Mouse (Mus musculus) limb, embryonic 14.5 days (tissue): ENCODE measurements around the gene Hsf4. TPM values are rescaled to one million over a fixed set of nuclear protein-coding genes. Genes with fewer than 3 reads are reported as not detected.

ENCODE experiments used
- ATAC-seq: fragments of 200-750 bp; cut with Nextera tagmentation; 2 replicates; pipeline ENCODE4 v1.8.0; 2017; ENCODE audit warnings: low read depth, moderate number of reproducible peaks, moderate TSS enrichment; ENCODE audit not compliant: low FRiP score
- DNase-seq: peaks from one replicate; pipeline ENCODE4 v3.0.0-alpha.2; 2015; ENCODE audit warnings: low spot score
- H3K27ac ChIP-seq: fragments of 300-500 bp; sonication (generic); replicated peaks from 2 replicates; pipeline ENCODE4 v1.5.1; 2014; ENCODE audit warnings: low read depth, mild to moderate bottlenecking, low read length, moderate library complexity, mixed read lengths
- H3K27me3 ChIP-seq: fragments of 300-500 bp; sonication (generic); 2 replicates; pipeline ENCODE4 v1.6.1; 2014; ENCODE audit warnings: low read length, mixed read lengths; ENCODE audit not compliant: control insufficient read depth, insufficient read depth
- H3K36me3 ChIP-seq: fragments of 300-500 bp; sonication (generic); 2 replicates; pipeline ENCODE4 v1.6.1; 2014; ENCODE audit warnings: mild to moderate bottlenecking, low read length, moderate library complexity, mixed read lengths; ENCODE audit not compliant: control insufficient read depth, insufficient read depth
- H3K4me1 ChIP-seq: fragments of 300-500 bp; sonication (generic); 2 replicates; pipeline ENCODE4 v1.6.1; 2014; ENCODE audit warnings: antibody characterized with exemption, low read length, mixed read lengths; ENCODE audit not compliant: control insufficient read depth, insufficient read depth
- H3K4me2 ChIP-seq: fragments of 300-500 bp; sonication (generic); replicated peaks from 2 replicates; pipeline ENCODE4 v1.6.1; 2014; ENCODE audit warnings: low read depth, mild to moderate bottlenecking, low read length, moderate library complexity; ENCODE audit not compliant: severe bottlenecking
- H3K4me3 ChIP-seq: fragments of 300-500 bp; sonication (generic); replicated peaks from 2 replicates; pipeline ENCODE4 v1.5.1; 2014; ENCODE audit warnings: low read length
- H3K9ac ChIP-seq: fragments of 300-500 bp; sonication (generic); 2 replicates; pipeline ENCODE4 v1.6.1; 2014; ENCODE audit warnings: mild to moderate bottlenecking, low read depth, low read length, moderate library complexity; ENCODE audit not compliant: severe bottlenecking
- H3K9me3 ChIP-seq: fragments of 300-500 bp; sonication (generic); 2 replicates; pipeline ENCODE4 v1.6.1; 2016; ENCODE audit warnings: low read length; ENCODE audit not compliant: control insufficient read depth
- POLR2A ChIP-seq: fragments of 200-500 bp; IDR thresholded peaks from 2 replicates; pipeline ENCODE4 v1.8.0; 2012; ENCODE audit warnings: inconsistent platforms, mild to moderate bottlenecking, moderate library complexity, borderline replicate concordance; ENCODE audit not compliant: insufficient read depth, insufficient read length; ENCODE audit errors: extremely low read depth
- WGBS: fragments of 180-500 bp; shearing (Covaris S2); extraction: QIAGEN DNeasy Blood & Tissue Kit; methylation state at CpG from one replicate; pipeline ENCODE4 v1.1.7; 2014; 5-methylcytosine and 5-hydroxymethylcytosine counted together
- polyA plus RNA-seq, 2 experiments: library from polyadenylated mRNA; depleted of rRNA in 1 of 2; stranded (reverse) in 1 of 2; unstranded in 1 of 2; fragments of >200 nt; fragmentation: Nextera tagmentation in 1 of 2; extraction: Ambion mirVana in 1 of 2; gene quantifications; 2 replicates each; pipeline versions ENCODE4 v1.2.1 to v1.2.3; 2012 to 2014

Hsf4 gene
- polyA plus RNA-seq, 2 experiments, result 0.14 to 0.62 TPM

GRCm38 (mm10) chr8:105308428-105308827 lies 38.8 kb downstream of the Hsf4 start:
- 90% methylated on average over 10 of the region's 10 CpGs for WGBS

DNA sequence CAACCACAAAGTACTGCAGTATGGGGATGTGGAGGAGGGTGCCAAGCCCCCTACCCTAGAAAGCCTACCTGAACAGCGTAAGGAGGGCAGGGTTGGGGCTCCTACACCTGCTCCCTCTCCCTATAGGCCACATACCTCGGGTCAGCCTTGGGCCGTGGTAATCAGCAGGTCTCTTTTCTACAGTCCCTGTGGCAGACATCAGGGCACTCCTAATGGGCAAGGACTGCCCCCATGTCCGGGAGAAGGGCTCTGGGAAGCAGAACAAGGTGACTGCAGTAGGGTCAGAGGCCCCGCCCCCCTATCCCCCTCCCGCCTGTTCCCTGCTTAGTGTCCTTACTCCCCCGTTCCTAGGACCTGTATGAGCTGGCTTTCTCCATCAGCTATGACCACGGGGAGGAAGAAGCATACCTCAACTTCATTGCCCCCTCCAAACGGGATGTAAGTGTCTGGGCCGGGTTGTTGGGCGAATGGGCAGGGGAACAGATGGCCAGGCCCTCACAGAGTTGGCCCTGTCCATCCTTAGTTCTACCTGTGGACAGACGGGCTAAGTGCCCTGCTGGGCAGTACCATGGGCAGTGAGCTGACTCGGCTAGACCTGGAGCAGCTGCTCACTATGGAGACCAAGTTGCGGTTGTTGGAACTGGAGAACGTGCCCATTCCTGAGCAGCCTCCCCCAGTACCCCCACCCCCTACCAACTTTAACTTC lies 39.7 kb downstream of the Hsf4 start:
- WGBS, result 79% methylated on average over 15 of the region's 15 CpGs

More at GRCm38 (mm10) chr8:105308428-105308827, 38.8 kb downstream of the Hsf4 start:
- H3K9me3 ChIP-seq, result no peaks in the 10 kb centered on the region
- H3K9ac ChIP-seq, result no peak overlapping the region
- H3K4me3 ChIP-seq, result no peak overlapping the region
- no peak overlapping the region for H3K4me2 ChIP-seq
- DNase-seq (no peak), ATAC-seq (no peak)
- H3K27ac ChIP-seq, result no peak overlapping the region
- peaks cover 18% of the 10 kb centered on the region for H3K4me1 ChIP-seq
- no peaks in the 10 kb centered on the region for H3K27me3 ChIP-seq
- TF ChIP-seq POLR2A, result no peak
- peaks cover 59% of the 10 kb centered on the region for H3K36me3 ChIP-seq

GRCm38 (mm10) chr8:105310118-105310517 lies 40.5 kb downstream of the Hsf4 start:
- H3K27me3 ChIP-seq, result no peaks in the 10 kb centered on the region
- H3K4me3 ChIP-seq, result no peak overlapping the region
- no peak overlapping the region for H3K4me2 ChIP-seq
- no peak overlapping the region for H3K9ac ChIP-seq
- DNase-seq (no peak), ATAC-seq (no peak)
- no peak overlapping the region for H3K27ac ChIP-seq
- H3K36me3 ChIP-seq, result peaks cover 55% of the 10 kb centered on the region
- WGBS, result 81% methylated on average over 8 of the region's 8 CpGs
- no peaks in the 10 kb centered on the region for H3K9me3 ChIP-seq
- H3K4me1 ChIP-seq, result peaks cover 12% of the 10 kb centered on the region
- TF ChIP-seq POLR2A, result no peak

More for the DNA sequence above, 39.7 kb downstream of the Hsf4 start:
- H3K4me2 ChIP-seq, result no peak overlapping the region
- H3K27me3 ChIP-seq, result no peaks in the 10 kb centered on the region
- TF ChIP-seq POLR2A, result no peak
- ATAC-seq (no peak), DNase-seq (no peak)
- H3K4me3 ChIP-seq, result no peak overlapping the region
- H3K27ac ChIP-seq, result no peak overlapping the region
- H3K9me3 ChIP-seq, result no peaks in the 10 kb centered on the region
- peaks cover 58% of the 10 kb centered on the region for H3K36me3 ChIP-seq
- H3K4me1 ChIP-seq, result peaks cover 18% of the 10 kb centered on the region
- no peak overlapping the region for H3K9ac ChIP-seq

DNA sequence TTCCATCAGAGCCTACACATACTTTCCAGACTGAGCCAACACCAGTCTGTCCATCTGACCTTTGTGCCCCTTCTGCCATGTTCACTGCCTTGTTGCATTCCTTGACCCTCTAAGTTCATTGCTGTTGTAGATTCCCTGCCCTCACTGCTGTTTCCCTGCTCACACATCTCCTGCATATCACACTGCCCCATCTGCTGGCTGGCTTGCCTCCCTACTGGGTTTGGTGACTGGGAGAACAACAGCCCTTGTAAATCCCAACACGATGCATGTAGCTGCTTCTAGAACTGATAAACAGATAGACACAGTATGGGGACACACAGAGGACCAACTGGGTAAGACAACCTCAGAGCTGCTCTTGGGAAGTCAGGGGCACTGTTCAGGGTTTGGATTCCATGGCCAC lies 42.1 kb downstream of the Hsf4 start:
- Histone ChIP-seq H3K9ac (no peak overlapping the region), H3K4me2 (no peak overlapping the region), H3K27ac (no peak overlapping the region), H3K4me3 (no peak overlapping the region), H3K4me1 (no peaks in the 10 kb centered on the region), H3K27me3 (no peaks in the 10 kb centered on the region), H3K9me3 (no peaks in the 10 kb centered on the region), H3K36me3 (peaks cover 66% of the 10 kb centered on the region)
- TF ChIP-seq POLR2A, result no peak
- ATAC-seq, result no peak
- 85% methylated on average over 1 of the region's 1 CpGs for WGBS
- no peak for DNase-seq

DNA sequence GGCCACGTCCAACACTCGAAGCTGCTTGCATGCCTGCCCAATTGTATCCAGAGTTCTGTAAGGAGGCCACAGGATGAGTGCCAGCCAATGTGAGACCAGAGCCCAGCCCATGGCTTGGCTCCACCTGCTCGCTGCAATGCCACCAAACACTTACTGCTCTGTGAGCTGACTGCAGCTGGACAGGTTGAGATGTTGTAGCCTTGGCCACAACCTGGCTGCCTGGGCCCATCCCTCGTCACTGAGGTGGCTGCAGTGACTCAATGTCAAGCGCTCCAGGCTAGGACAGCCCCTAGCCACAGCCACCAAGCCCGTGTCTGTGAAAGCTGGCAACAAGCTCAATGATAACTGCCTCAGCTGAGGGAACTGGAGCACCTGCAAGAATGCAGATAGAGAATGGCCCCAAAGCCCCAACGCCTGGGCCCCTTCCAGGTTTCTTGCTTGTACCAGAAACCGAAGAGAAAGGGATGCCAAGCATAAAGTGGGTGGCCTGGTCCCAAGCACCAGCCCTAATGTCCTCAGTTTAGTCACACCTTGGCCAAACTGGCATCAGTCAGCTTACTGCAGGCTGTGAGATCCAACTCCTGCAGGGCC lies 43.4 kb downstream of the Hsf4 start:
- DNase-seq, result no peak
- TF ChIP-seq POLR2A, result no peak
- WGBS, result 86% methylated on average over 8 of the region's 8 CpGs

More for the DNA sequence above, 43.4 kb downstream of the Hsf4 start:
- H3K27me3 ChIP-seq, result no peaks in the 10 kb centered on the region
- no peak overlapping the region for H3K27ac ChIP-seq
- ATAC-seq, result no peak
- H3K4me3 ChIP-seq, result no peak overlapping the region
- H3K36me3 ChIP-seq, result peaks cover 60% of the 10 kb centered on the region
- H3K4me2 ChIP-seq, result no peak overlapping the region
- H3K9ac ChIP-seq, result no peak overlapping the region
- H3K4me1 ChIP-seq, result no peaks in the 10 kb centered on the region
- no peaks in the 10 kb centered on the region for H3K9me3 ChIP-seq
